In the genomic region with DNA sequence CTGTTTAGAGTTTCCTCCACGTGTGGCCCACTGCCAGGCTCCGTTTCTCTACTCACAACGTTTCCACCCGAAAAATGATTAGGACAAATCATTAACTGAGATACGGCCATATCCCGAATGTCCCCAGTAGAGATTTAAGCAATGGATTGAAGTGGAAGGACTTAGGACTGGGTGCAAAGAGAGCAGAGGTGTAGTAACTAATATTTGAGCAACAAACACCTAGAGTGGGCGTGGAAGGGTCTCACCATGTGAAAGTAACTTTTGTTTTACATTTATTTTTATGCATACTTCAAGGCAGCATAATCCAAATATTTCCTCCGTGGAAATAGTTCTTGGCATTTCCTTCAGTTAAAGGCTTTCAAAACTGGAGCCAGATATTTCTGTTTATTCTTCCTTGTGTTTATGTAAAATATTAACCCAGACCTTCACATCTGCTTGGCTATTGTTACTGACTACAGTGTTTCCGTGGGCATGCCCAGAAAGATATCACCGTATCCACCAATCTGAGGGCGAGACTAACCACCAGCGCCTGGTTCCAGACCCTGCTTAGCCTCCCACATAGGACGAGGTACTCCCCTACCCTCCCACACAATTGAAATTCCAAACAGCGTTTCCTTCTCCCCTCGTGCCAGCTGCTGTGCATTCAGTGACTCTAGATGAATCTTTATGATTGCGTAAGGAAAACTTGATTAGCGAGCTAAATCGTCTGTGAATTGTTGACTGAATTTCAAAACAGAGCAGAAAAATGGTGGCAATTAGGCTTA, we compare ENCODE assay signal across 13 mouse cellular contexts. TPM values are rescaled to one million over a fixed set of nuclear protein-coding genes. Genes with fewer than 3 reads are reported as not detected.
DNase-seq lines count a peak whose midpoint lies in the region; ATAC-seq and TF ChIP-seq lines count a peak whose summit lies in the region.
"Had no signal": no experiment of that assay in that cellular context is flagged by ENCODE, and none has a peak within 500 bp of the region (broad histone marks: within the 10 kb centered on the region; RNA-seq: fewer than 3 reads in every experiment).

No protein-coding gene starts in this region.

- no peaks in the 10 kb centered on the region for H3K9me3 ChIP-seq in hindbrain, embryonic 16.5 days (ENCODE audit: control insufficient read depth, low read length)
- no peaks in the 10 kb centered on the region for H3K9me3 ChIP-seq in lung, embryonic 16.5 days (ENCODE audit: control insufficient read depth, low read length)
- H3K9me3 ChIP-seq: embryonic facial prominence, embryonic 12.5 days; heart, embryonic 13.5 days had no signal

- TF ChIP-seq CTCF in brain, embryonic 14.5 days (IDR thresholded peaks at IDR 0.05; ENCODE audit: borderline replicate concordance, extremely low read depth, insufficient read depth, insufficient read length), result no peak

- no peak overlapping the region for H3K27ac ChIP-seq in hindbrain, embryonic 16.5 days (ENCODE audit: low read depth, low read length)
- H3K27ac ChIP-seq in lung, embryonic 16.5 days (ENCODE audit: low read length), result peak overlapping the region; percentile 81
- H3K27ac ChIP-seq: embryonic facial prominence, embryonic 12.5 days; gastrocnemius, adult 2 months; heart, embryonic 13.5 days had no signal

- no peaks in the 10 kb centered on the region for H3K36me3 ChIP-seq in hindbrain, embryonic 16.5 days (ENCODE audit: control insufficient read depth, insufficient read depth, low read length)
- H3K36me3 ChIP-seq in lung, embryonic 16.5 days (ENCODE audit: control insufficient read depth, insufficient read depth, low read length), result no peaks in the 10 kb centered on the region
- H3K36me3 ChIP-seq: embryonic facial prominence, embryonic 12.5 days; heart, embryonic 13.5 days had no signal

- H3K27me3 ChIP-seq in hindbrain, embryonic 16.5 days (replicated peaks; ENCODE audit: control insufficient read depth, insufficient read depth, low read length), result no peaks in the 10 kb centered on the region
- no peaks in the 10 kb centered on the region for H3K27me3 ChIP-seq in lung, embryonic 16.5 days (ENCODE audit: control insufficient read depth, insufficient read depth, low read depth, low read length)
- H3K27me3 ChIP-seq: embryonic facial prominence, embryonic 12.5 days; heart, embryonic 13.5 days had no signal

- H3K4me1 ChIP-seq in hindbrain, embryonic 16.5 days (ENCODE audit: control insufficient read depth, insufficient read depth, low read depth, low read length), result no peaks in the 10 kb centered on the region
- peaks cover 9% of the 10 kb centered on the region for H3K4me1 ChIP-seq in lung, embryonic 16.5 days (replicated peaks; ENCODE audit: control insufficient read depth, insufficient read depth, low read length)
- H3K4me1 ChIP-seq: embryonic facial prominence, embryonic 12.5 days; heart, embryonic 13.5 days had no signal

- WGBS in hindbrain, embryonic 16.5 days, result 55% methylated on average over 18 of the region's 18 CpGs
- WGBS in lung, embryonic 16.5 days, result 18% methylated on average over 18 of the region's 18 CpGs

- ATAC-seq in hindbrain, embryonic 16.5 days, result no peak
- peak; percentile 96 for ATAC-seq in lung, embryonic 16.5 days (ENCODE audit: low read depth)
- no peak for ATAC-seq in activated CD4-positive, CD25-positive, alpha-beta regulatory T cell, adult 4 months

- H3K9ac ChIP-seq in hindbrain, embryonic 16.5 days (ENCODE audit: low read depth, low read length), result no peak overlapping the region
- no peak overlapping the region for H3K9ac ChIP-seq in lung, embryonic 16.5 days (ENCODE audit: low read length)
- H3K9ac ChIP-seq: embryonic facial prominence, embryonic 12.5 days; heart, embryonic 13.5 days had no signal

- TF ChIP-seq POLR2A in brain, embryonic 14.5 days (IDR thresholded peaks at IDR 0.05; ENCODE audit: borderline replicate concordance, extremely low read depth, insufficient read depth, insufficient read length, poor library complexity, severe bottlenecking), result no peak

- peak; percentile 4 for DNase-seq in kidney, adult 9 months
- no peak for DNase-seq in kidney, adult 11 months
- peak; percentile 78 for DNase-seq in brain, embryonic 14.5 days (ENCODE audit: low read depth)
- DNase-seq in thymus, postnatal 14 days, result no peak
- DNase-seq in cerebellum, postnatal 25 days, result no peak
- DNase-seq: adrenal gland, postnatal 36 days; cerebellum, adult 18-20 months; gastrocnemius, adult 2 months had no signal

- no peak overlapping the region for H3K4me3 ChIP-seq in hindbrain, embryonic 16.5 days (ENCODE audit: low read length)
- H3K4me3 ChIP-seq in lung, embryonic 16.5 days (ENCODE audit: low read length), result peak overlapping the region; percentile 2; the same call in 1 of the 2 replicates
- H3K4me3 ChIP-seq: embryonic facial prominence, embryonic 12.5 days; gastrocnemius, adult 2 months; heart, embryonic 13.5 days had no signal

- peak overlapping the region; percentile 32 for H3K4me2 ChIP-seq in hindbrain, embryonic 16.5 days (ENCODE audit: low read length)
- H3K4me2 ChIP-seq in lung, embryonic 16.5 days (ENCODE audit: low read depth, low read length), result peak overlapping the region; percentile 43
- H3K4me2 ChIP-seq: embryonic facial prominence, embryonic 12.5 days; heart, embryonic 13.5 days had no signal

RNA-seq across cellular contexts. Expression of a gene that starts 16.0 kb away (rescaled TPM):
- not detected in 2 replicates for polyA plus RNA-seq in brain, embryonic 14.5 days (2012; rRNA removed)
- polyA plus RNA-seq in hindbrain, embryonic 16.5 days (2015; fragmentation: Nextera tagmentation; extraction: Ambion mirVana), result not detected in 2 replicates
- 0.11 TPM in 1 of 2 replicates, not detected in the other for polyA plus RNA-seq in lung, embryonic 16.5 days (2015; fragmentation: Nextera tagmentation; extraction: Ambion mirVana)
- polyA plus RNA-seq in activated CD4-positive, CD25-positive, alpha-beta regulatory T cell, adult 4 months (2017; shearing (Covaris generic)), result not detected
- polyA plus RNA-seq: embryonic facial prominence, embryonic 12.5 days; heart, embryonic 13.5 days had no signal

RNA-seq across cellular contexts. Expression of a gene that starts 34.4 kb away (rescaled TPM):
- polyA plus RNA-seq in brain, embryonic 14.5 days (2012; rRNA removed), result 1.1 and 1.2 TPM in 2 replicates
- 0.94 and 1.2 TPM in 2 replicates for polyA plus RNA-seq in hindbrain, embryonic 16.5 days (2015; fragmentation: Nextera tagmentation; extraction: Ambion mirVana)
- polyA plus RNA-seq in lung, embryonic 16.5 days (2015; fragmentation: Nextera tagmentation; extraction: Ambion mirVana), result 8.3 and 10.6 TPM in 2 replicates
- not detected for polyA plus RNA-seq in activated CD4-positive, CD25-positive, alpha-beta regulatory T cell, adult 4 months (2017; shearing (Covaris generic))

Comparison
In these comparisons a context has a peak if more than half of its experiments do, and no peak if none do; other contexts are left out.
1. DNase-seq: peak in kidney, adult 9 months (single experiment) and brain, embryonic 14.5 days (single experiment); none in kidney, adult 11 months (single experiment), thymus, postnatal 14 days (single experiment) and cerebellum, postnatal 25 days (0 of 2).